Comparison of ENCODE assay signal across 9 mouse cellular contexts in genomic region chr7:45335056-45335455, GRCm38 (mm10). TPM values are rescaled to one million over a fixed set of nuclear protein-coding genes. Genes with fewer than 3 reads are reported as not detected.
DNase-seq lines count a peak whose midpoint lies in the region; ATAC-seq and TF ChIP-seq lines count a peak whose summit lies in the region.
"Had no signal": no experiment of that assay in that cellular context is flagged by ENCODE, and none has a peak within 500 bp of the region (broad histone marks: within the 10 kb centered on the region; RNA-seq: fewer than 3 reads in every experiment).

Gene Hrc (plus strand): TSS chr7:45335290.

- no peak for TF ChIP-seq CTCF in CH12.LX (conservative IDR thresholded peaks at IDR 0.05 in 1 of 2, IDR thresholded peaks at IDR 0.05 in 1 of 2; ENCODE audit: low read depth in 2 of 2, low read length in 2 of 2)

- H3K4me1 ChIP-seq in CH12.LX (ENCODE audit: control insufficient read depth in 1 of 2, insufficient read depth in 2 of 2), result peaks cover 36 to 55% of the 10 kb centered on the region in 2 experiments
- peaks cover 37% of the 10 kb centered on the region for H3K4me1 ChIP-seq in embryonic facial prominence, embryonic 14.5 days (ENCODE audit: control insufficient read depth, insufficient read depth, low read length)
- H3K4me1 ChIP-seq in heart, embryonic 10.5 days, result peaks cover 97% of the 10 kb centered on the region
- peaks cover 53% of the 10 kb centered on the region for H3K4me1 ChIP-seq in limb, embryonic 12.5 days (replicated peaks)

- H3K27ac ChIP-seq in CH12.LX (ENCODE audit: insufficient read depth, low read depth), result no peak within 1 kb of the TSS
- H3K27ac ChIP-seq in embryonic facial prominence, embryonic 14.5 days (replicated peaks; ENCODE audit: low read depth, low read length), result peak within 1 kb of the TSS; percentile 92
- H3K27ac ChIP-seq in heart, embryonic 10.5 days, result peak within 1 kb of the TSS; percentile 88
- H3K27ac ChIP-seq in limb, embryonic 12.5 days, result peak within 1 kb of the TSS; percentile 35; the same call in 1 of the 2 replicates

- no peaks in the 10 kb centered on the region for H3K36me3 ChIP-seq in CH12.LX (replicated peaks in 1 of 2; ENCODE audit: control insufficient read depth in 1 of 2, insufficient read depth in 1 of 2, low read length in 1 of 2)
- H3K36me3 ChIP-seq in embryonic facial prominence, embryonic 14.5 days (ENCODE audit: control insufficient read depth, insufficient read depth, low read length), result no peaks in the 10 kb centered on the region
- H3K36me3 ChIP-seq in heart, embryonic 10.5 days, result no peaks in the 10 kb centered on the region
- no peaks in the 10 kb centered on the region for H3K36me3 ChIP-seq in limb, embryonic 12.5 days

- no peaks in the 10 kb centered on the region for H3K79me2 ChIP-seq in CH12.LX (replicated peaks; ENCODE audit: control insufficient read depth, extremely low read depth, insufficient read depth, poor library complexity, severe bottlenecking)

- H3K9me3 ChIP-seq in CH12.LX (replicated peaks; ENCODE audit: low read length), result peaks cover 5% of the 10 kb centered on the region
- no peaks in the 10 kb centered on the region for H3K9me3 ChIP-seq in embryonic facial prominence, embryonic 14.5 days (ENCODE audit: control insufficient read depth, low read length)
- H3K9me3 ChIP-seq in heart, embryonic 10.5 days, result no peaks in the 10 kb centered on the region
- H3K9me3 ChIP-seq in limb, embryonic 12.5 days, result no peaks in the 10 kb centered on the region

- no peak within 1 kb of the TSS for H3K4me3 ChIP-seq in CH12.LX (replicated peaks in 1 of 3; ENCODE audit: low read depth in 2 of 3, low read length in 2 of 3, poor library complexity in 1 of 3)
- H3K4me3 ChIP-seq in embryonic facial prominence, embryonic 14.5 days (ENCODE audit: low read depth, low read length), result peak within 1 kb of the TSS; percentile 72
- peak within 1 kb of the TSS; percentile 69 for H3K4me3 ChIP-seq in heart, embryonic 10.5 days
- H3K4me3 ChIP-seq in limb, embryonic 12.5 days (replicated peaks), result 0 out of 2 replicates have a peak within 1 kb of the TSS, but pooled peaks have one; percentile 67

- DNase-seq in CH12.LX (ENCODE audit: extremely low read depth), result no peak
- peak; percentile 41 for DNase-seq in embryonic facial prominence, embryonic 14.5 days (ENCODE audit: low spot score)
- DNase-seq in heart, embryonic 10.5 days (ENCODE audit: low spot score), result no peak
- no peak for DNase-seq in urinary bladder, adult 18-20 months (ENCODE audit: low spot score in 2 of 2)
- DNase-seq in right cerebral cortex, adult 18-20 months, result no peak
- DNase-seq in testis, postnatal 10 days (ENCODE audit: low spot score), result no peak
- DNase-seq: kidney, adult 11 months had no signal

- H3K9ac ChIP-seq in CH12.LX (ENCODE audit: insufficient read depth, low read depth), result no peak within 1 kb of the TSS
- peak within 1 kb of the TSS; percentile 35 for H3K9ac ChIP-seq in embryonic facial prominence, embryonic 14.5 days (ENCODE audit: low read depth, low read length)
- H3K9ac ChIP-seq in limb, embryonic 12.5 days (replicated peaks), result no peak within 1 kb of the TSS; the same call in 1 of the 2 replicates

- peaks cover 80% of the 10 kb centered on the region for H3K27me3 ChIP-seq in CH12.LX (replicated peaks)
- no peaks in the 10 kb centered on the region for H3K27me3 ChIP-seq in embryonic facial prominence, embryonic 14.5 days (replicated peaks; ENCODE audit: control insufficient read depth, insufficient read depth, low read length)
- H3K27me3 ChIP-seq in heart, embryonic 10.5 days (ENCODE audit: insufficient read depth, poor library complexity, severe bottlenecking), result 0 out of 2 replicates have a peak, but pooled peaks cover 16% of the 10 kb centered on the region
- peaks cover 21% of the 10 kb centered on the region for H3K27me3 ChIP-seq in limb, embryonic 12.5 days

- no peak for TF ChIP-seq EP300 in CH12.LX (IDR thresholded peaks at IDR 0.05; ENCODE audit: low read length)

- 39% methylated on average over 5 of the region's 5 CpGs for WGBS in embryonic facial prominence, embryonic 14.5 days
- WGBS in heart, embryonic 10.5 days, result 19% methylated on average over 5 of the region's 5 CpGs
- WGBS in limb, embryonic 12.5 days, result 28% methylated on average over 5 of the region's 5 CpGs

- dilution Hi-C loops in CH12.LX (cut with MboI; ENCODE audit: extremely low pct_ligation_motif_present, extremely low pct_unique_long_range_greater_than_20kb, low sequenced_read_pairs), result no loop called here

- in situ Hi-C loops in CH12.LX (cut with MboI; ENCODE audit: low pct_ligation_motif_present, low pct_unique_long_range_greater_than_20kb, low sequenced_read_pairs), result no loop called here

- H3K4me2 ChIP-seq in CH12.LX (ENCODE audit: insufficient read depth, low read depth, poor library complexity, severe bottlenecking), result 0 out of 2 replicates have a peak within 1 kb of the TSS, but pooled peaks have one; percentile 79
- H3K4me2 ChIP-seq in embryonic facial prominence, embryonic 14.5 days (ENCODE audit: low read depth, low read length), result peak within 1 kb of the TSS; percentile 80
- H3K4me2 ChIP-seq in limb, embryonic 12.5 days, result peak within 1 kb of the TSS; percentile 78

- no peak for TF ChIP-seq POLR2A in CH12.LX (IDR thresholded peaks at IDR 0.05; ENCODE audit: low read depth, low read length)

- no peak for TF ChIP-seq RAD21 in CH12.LX (IDR thresholded peaks at IDR 0.05; ENCODE audit: low read depth, low read length)

- no peak for ATAC-seq in embryonic facial prominence, embryonic 14.5 days (ENCODE audit: low read depth)
- ATAC-seq in limb, embryonic 12.5 days (ENCODE audit: insufficient number of reproducible peaks, insufficient read depth, low FRiP score, low TSS enrichment, low read depth), result no peak
- no peak for ATAC-seq in erythroblast, adult 5-6 weeks (replicated peaks; ENCODE audit: low FRiP score, poor library complexity, severe bottlenecking)

TF ChIP-seq in CH12.LX, 34 proteins besides CTCF, POLR2A, EP300 and RAD21:
- TF ChIP-seq GABPA (IDR thresholded peaks at IDR 0.05; ENCODE audit: insufficient replicate concordance, low read depth, low read length), result no peak
- no peak for TF ChIP-seq HCFC1 (IDR thresholded peaks at IDR 0.05; ENCODE audit: low read depth, low read length)
- TF ChIP-seq ETS1 (conservative IDR thresholded peaks at IDR 0.05; ENCODE audit: low read depth, low read length), result no peak
- TF ChIP-seq CHD1 (IDR thresholded peaks at IDR 0.05; ENCODE audit: low read depth, low read length), result no peak

RNA-seq across cellular contexts. Expression of gene Hrc, which starts in this region (rescaled TPM):
- total RNA-seq in CH12.LX (2012; rRNA removed), result 0.13 and 0.21 TPM in 2 replicates
- total RNA-seq in CH12.LX (2014; rRNA removed), result not detected in 2 replicates
- 0.10 and 0.16 TPM in 2 replicates for polyA plus RNA-seq in CH12.LX (2012; ENCODE audit: insufficient read length, low read depth)
- polyA plus RNA-seq in embryonic facial prominence, embryonic 14.5 days (2014; fragmentation: Nextera tagmentation; extraction: Ambion mirVana), result 11.0 and 15.8 TPM in 2 replicates
- 17.9 and 31.4 TPM in 2 replicates for polyA plus RNA-seq in heart, embryonic 10.5 days (2016; fragmentation: Nextera tagmentation; extraction: Ambion mirVana)
- 1.8 and 1.9 TPM in 2 replicates for polyA plus RNA-seq in limb, embryonic 12.5 days (2016; fragmentation: Nextera tagmentation; extraction: Ambion mirVana)
- not detected in 2 replicates for total RNA-seq in erythroblast, adult 5-6 weeks (2015; ENCODE audit: low replicate concordance)
- total RNA-seq in erythroblast, adult 5-6 weeks (2017; ENCODE audit: low replicate concordance), result not detected in 2 replicates

Comparison
In these comparisons a context has a peak if more than half of its experiments do, and no peak if none do; other contexts are left out.
1. H3K4me3 ChIP-seq: peak in embryonic facial prominence, embryonic 14.5 days (single experiment), heart, embryonic 10.5 days (single experiment) and limb, embryonic 12.5 days (single experiment); none in CH12.LX (0 of 3).
2. Peak in every context shown above with its lines, with median percentiles within 50 percentile points of each other: H3K4me2 ChIP-seq.